Mouse (Mus musculus): ENCODE measurements around the gene Xlr3b.

DNA sequence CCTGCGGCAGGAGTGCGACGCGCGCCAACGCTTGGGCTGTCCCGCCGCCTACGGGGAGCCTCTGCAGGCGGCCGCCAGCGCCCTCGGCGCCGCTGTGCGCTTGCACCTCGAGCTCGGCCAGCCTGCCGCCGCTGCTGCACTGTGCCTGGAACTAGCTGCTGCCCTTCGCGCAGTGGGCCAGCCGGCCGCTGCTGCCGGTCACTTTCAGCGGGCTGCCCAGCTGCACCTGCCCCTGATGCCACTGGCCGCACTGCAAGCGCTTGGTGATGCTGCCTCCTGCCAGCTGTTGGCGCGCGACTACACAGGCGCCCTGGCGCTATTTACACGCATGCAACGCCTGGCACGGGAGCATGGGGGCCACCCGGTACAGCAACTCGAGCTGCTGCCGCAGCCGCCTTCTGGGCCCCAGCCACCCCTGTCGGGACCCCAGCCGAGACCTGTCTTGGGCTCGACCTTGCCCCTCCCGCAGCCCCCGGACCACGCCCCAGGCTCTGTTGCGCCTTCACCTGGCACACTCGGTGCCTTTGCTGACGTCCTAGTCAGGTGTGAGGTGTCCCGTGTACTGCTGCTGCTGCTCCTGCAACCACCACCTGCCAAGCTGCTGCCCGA, 36.7 kb downstream of the Xlr3b start:
- TF ChIP-seq POLR2A (IDR thresholded peaks at IDR 0.05; ENCODE audit: borderline replicate concordance, extremely low read depth, insufficient read depth, insufficient read length, poor library complexity, severe bottlenecking) (no peak), CTCF (IDR thresholded peaks at IDR 0.05; ENCODE audit: borderline replicate concordance, extremely low read depth, insufficient read depth, insufficient read length) (no peak)
